Mouse (Mus musculus) spleen, adult 2 months (tissue): ENCODE measurements around the gene Lmtk2.

Experiments
- CTCF ChIP-seq: fragments of 200-500 bp; IDR thresholded peaks from 2 replicates; pipeline ENCODE4 v1.5.1; 2011; ENCODE audit warnings: mild to moderate bottlenecking, inconsistent platforms; ENCODE audit not compliant: insufficient read depth, insufficient read length, insufficient replicate concordance; ENCODE audit errors: extremely low read depth
- POLR2A ChIP-seq: fragments of 200-500 bp; IDR thresholded peaks from 2 replicates; pipeline ENCODE4 v1.6.1; 2011; ENCODE audit warnings: low read depth, low read length, inconsistent platforms

DNA sequence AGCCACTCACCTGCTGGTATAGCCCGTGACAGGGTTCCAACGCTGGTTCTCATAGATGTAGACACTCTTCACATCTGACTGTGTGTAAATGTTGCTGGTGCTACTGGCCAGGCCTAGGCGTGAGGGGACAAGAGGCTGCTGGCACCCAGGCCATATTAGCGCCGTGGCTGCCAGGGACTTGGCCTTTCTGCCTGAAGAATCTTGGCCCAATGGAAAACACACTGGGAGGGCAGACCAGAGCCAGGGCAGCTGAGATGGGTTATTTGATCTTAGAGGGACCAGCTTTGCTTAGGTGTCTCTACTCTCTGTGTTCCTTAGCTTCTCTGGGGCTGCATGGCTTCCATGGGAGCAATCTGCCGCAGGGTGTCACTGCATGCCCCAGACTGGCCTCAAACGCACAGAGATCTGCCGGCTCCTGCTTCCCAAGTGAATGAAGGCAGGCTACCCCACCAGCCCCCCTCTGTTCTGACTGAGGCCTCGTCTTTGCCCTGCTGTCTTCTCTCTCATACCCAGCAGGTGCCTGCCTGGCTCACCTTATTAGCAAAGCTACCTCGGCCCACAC, 103.2 kb downstream of the Lmtk2 start:
- no peak for TF ChIP-seq POLR2A
- TF ChIP-seq CTCF = no peak
